Mouse (Mus musculus) NIH3T3 (cell line): ENCODE data around the gene Has1.
"Not testable (repeated sequence)": the region's sequence is repeated elsewhere in the genome, so short reads cannot be mapped to it uniquely, and the experiment has no call there.

Experiments used
- DNase-seq: peaks from one replicate; pipeline ENCODE4 v3.0.0-alpha.2; 2012; ENCODE audit warnings: low read depth

Has1 gene

GRCm38 (mm10) chr17:17844606-17845005, 10.4 kb downstream of the Has1 start:
- DNase-seq: not testable (repeated sequence)

GRCm38 (mm10) chr17:17843534-17844261, 11.3 kb downstream of the Has1 start:
- no peak for DNase-seq

- DNase-seq: peak; percentile 73
Observed at GRCm38 (mm10) chr17:17840796-17841195, 14.2 kb downstream of the Has1 start.

GRCm38 (mm10) chr17:17839276-17839675, 15.7 kb downstream of the Has1 start:
- DNase-seq: no peak

- DNase-seq: peak; percentile 99
Observed at GRCm38 (mm10) chr17:17837919-17838701, 16.9 kb downstream of the Has1 start.

GRCm38 (mm10) chr17:17837426-17837825, 17.6 kb downstream of the Has1 start:
- DNase-seq: no peak

GRCm38 (mm10) chr17:17836101-17836500, 18.9 kb downstream of the Has1 start:
- no peak for DNase-seq

DNA sequence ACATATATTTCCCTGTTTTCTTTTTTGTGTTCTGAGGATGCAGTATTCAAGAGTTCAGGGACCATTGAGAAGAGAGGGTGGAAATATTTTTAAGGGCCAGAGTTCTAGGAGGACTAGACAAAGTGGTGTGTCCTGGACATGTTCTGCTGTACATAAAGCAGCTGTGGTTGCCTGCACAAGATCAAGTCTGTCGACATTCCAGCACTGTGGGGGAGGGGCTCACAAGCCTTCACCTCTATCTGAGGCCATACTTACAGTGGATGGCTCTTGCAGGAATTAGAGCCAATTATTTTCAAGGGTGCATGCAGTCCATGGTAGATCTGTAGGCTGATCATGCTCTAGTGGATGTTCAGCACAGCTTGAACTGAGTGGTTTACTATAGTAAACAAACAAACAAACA, 20.1 kb downstream of the Has1 start:
- DNase-seq: peak; percentile 57

DNA sequence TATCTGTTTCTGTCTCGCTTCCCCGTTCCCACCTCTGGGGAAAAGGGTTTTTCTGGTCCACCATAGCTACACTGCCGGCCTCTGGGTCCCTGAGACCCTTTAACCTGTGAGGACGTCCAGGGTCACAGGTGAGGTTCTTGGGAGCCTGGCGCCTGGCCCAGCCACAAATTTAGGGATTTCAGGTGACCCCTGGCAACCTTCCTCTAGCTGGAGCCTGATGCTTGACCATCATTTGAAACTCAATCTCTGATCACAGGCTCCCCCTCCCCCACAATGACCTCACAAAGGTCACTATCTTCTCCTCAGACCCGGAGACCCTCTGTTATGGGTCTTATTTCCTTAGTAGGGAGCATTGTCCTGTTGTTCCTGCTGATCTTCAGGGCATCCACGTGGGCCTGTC, 24.3 kb downstream of the Has1 start:
- no peak for DNase-seq

DNA sequence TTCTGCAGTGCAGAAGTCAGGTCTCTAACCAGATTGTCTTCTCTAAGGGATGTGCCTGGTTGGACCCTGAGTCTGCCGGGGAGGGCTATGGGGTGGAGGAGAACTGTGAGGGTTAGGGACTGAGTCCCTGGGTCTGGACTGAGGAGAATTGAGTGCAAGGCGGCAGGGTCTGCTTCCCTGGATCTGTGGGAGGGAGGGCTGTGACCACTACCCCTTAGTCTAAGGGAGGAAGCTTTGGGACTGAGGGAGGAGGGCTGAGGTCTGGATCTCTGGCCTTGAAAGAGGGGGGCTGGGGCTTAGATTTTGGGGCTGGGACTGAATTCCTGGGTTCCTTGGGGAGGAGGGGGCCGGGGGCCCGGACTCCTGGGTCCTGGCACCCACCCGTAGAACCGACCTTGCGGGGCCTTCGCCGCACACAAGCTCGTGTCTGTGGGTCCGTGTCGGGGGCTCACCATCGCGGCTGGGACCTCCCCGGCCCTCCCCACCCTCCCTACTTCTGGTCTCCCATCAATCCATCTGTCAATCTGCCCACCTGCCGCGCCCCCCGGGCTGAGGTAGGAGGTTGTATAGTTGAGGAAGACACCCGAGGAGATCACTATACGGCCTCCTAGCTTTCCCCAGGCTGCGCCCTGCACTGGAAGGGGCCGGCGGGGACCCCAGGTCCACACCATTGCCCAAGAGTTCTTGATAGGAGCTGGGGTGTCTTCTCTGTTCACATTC, 25.0 kb downstream of the Has1 start:
- DNase-seq: no peak

- peak; percentile 52 for DNase-seq
Observed at GRCm38 (mm10) chr17:17829052-17829785, 25.8 kb downstream of the Has1 start.

DNA sequence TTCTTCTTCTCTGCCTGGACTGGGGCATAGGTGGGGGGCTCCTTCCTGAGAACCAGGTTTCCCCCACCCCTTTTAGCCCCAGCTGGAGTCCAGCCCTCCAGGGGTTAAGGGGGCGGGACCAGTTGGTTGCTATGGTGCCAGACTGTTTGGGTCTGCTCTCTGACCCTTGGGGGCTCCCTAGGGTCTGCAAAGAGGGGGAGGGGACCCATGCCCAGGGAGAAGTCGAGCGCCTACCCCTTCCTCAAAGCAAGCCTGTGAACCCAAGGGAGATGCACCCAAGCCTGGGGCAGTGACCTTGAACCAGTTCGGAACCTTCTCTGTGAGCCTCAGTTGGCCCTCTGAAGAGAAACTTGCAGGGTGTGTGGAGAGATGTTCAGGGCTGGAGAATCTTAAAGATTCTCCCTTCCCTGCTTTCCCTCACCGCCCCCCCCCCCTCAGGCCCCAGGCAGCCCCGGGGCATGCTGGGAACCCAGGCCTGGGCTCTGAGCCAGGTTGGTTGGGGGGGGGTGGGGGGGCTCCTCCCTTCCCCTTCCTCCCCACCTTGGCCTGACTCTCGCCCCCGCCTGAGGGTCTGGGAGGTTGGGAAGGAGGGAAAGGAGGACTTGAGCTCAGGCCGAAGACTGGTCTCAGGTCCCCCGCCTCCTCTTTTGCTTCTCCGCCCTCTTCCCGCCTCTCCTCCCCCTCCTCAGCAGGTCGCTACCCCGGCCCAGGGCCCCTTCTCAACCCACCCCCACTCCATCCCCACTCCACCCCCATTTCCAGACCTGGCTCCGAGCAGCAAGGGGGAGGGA, 26.6 kb downstream of the Has1 start:
- peak; percentile 94 for DNase-seq

DNA sequence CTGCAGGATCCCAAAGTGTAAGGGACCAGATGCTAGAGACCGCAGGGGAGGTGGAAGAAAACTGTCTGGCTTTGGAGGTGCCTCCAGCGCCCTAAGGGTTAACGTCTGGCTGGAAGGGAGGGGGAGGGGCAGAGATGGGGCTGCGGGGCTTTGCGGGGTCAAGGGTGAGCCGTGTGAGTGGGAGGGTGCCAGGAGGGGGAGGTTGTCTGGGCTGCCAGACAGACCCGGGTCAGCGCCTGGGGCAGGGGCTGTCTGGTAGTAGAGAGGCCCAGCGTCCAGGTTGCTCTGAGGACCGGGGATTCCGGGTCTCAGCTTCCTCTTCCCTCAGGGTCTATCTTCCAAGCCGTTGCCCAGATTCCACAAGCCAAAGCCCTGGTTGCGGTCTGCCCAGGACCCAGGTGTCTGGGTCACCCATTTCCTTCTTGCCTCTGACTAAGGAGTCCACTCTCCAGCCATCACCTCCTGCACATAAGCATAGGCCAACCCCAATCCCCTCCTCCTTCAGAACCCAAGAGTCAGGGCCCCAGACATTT, 27.3 kb downstream of the Has1 start:
- DNase-seq: peak; percentile 73

DNA sequence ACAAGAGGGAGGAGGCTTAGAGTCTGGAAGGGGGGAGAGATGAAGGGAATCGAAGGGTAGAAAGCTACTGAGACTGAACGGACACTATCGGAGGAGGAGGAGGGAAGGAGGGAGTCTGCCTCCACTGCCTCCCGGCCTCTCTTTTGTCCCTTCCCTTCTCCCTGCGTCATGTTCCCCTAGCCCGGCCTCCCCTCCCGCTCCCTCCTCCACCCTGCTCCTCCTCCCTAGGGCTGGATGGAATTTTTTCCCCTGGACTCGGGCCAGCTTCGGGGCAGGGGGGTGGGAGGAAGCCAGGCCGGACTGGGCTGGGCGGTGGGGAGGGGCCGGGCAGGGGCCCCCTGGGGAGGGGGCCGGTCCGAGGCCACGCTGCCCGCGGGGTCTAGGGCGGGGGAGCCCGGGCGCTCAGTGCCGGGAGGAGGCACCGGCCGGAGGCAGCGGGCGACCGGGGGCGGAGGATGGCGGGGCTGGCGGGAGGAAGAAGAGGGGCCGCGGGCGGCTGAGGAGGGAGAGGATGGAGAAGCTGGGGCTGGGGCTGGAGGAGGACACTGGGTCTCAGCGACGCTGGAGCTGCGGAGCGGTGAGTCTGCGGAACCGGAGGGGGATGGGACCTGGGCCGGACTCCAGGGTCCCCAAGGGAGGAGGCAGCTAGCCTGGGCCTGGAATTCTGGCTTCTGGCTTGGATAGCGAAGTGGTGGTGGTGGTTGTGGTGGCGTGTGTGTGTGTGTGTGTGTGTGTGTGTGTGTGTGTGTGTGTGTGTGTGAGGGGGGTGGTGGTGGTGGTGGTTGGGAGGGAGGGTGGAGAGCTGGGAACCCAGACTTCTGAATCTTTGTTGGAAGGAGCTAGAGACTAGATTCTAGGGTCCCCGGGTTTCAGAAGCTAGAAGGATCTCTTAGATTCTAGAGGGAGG, 28.0 kb downstream of the Has1 start, which contains the start of gene Spaca6:
Gene Spaca6 (plus strand): TSS at position 408 of the 907 bp plus-strand sequence.
- peak; percentile 98 for DNase-seq

- peak; percentile 79 for DNase-seq
Observed at GRCm38 (mm10) chr17:17825921-17826591, 28.9 kb downstream of the Has1 start.

DNA sequence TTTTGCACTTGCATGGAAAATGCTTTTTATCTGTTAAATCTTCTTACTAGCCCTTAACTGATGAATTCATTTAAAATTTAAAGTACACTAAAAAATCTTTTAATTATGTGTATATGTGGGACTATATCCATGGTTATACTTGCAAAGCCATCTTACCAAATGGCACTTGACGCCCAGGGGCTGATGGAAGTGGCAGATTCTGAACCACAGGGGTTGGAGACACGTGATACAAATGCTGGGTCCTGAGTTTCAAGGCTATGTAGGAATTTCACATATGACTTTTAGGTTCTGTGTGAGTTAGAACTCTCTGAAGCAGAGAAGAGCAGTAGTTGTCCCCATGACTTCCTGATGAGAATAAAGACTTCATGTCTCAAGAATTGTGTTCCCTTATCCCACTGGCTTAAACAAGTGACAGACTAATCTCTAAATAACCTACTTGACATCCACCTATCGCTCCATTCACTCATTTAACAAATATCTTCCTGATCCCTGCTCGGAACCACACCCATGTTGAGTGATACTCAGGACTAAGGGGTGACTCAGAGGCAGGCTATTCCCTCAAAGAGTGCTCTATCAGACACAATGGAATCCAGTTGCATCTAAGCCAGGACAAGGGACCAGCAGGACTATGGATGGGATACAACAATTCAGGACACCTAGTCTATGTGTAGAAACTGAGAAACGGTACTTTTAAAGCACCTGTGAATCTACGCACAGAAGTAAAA, 31.2 kb downstream of the Has1 start:
- peak; percentile 44 for DNase-seq

GRCm38 (mm10) chr17:17795527-17795926, 59.5 kb downstream of the Has1 start:
- DNase-seq: no peak
